In genomic region chr2:52676913-52677303, GRCm38 (mm10) we compare ENCODE assay signal across 9 mouse cellular contexts. TPM values are rescaled to one million over a fixed set of nuclear protein-coding genes. Genes with fewer than 3 reads are reported as not detected.
DNase-seq lines count a peak whose midpoint lies in the region; ATAC-seq and TF ChIP-seq lines count a peak whose summit lies in the region.
"Had no signal": no experiment of that assay in that cellular context is flagged by ENCODE, and none has a peak within 500 bp of the region (broad histone marks: within the 10 kb centered on the region; RNA-seq: fewer than 3 reads in every experiment).

No protein-coding gene starts in this region.

- 0 out of 2 replicates have a peak, but pooled peaks cover 4% of the 10 kb centered on the region for H3K27me3 ChIP-seq in stomach, embryonic 14.5 days (ENCODE audit: control insufficient read depth, insufficient read depth, low read length)
- H3K27me3 ChIP-seq in stomach, postnatal 0 days (ENCODE audit: control insufficient read depth, insufficient read depth, low read length): no peaks in the 10 kb centered on the region
- peaks cover 19% of the 10 kb centered on the region for H3K27me3 ChIP-seq in kidney, embryonic 15.5 days
- H3K27me3 ChIP-seq in neural tube, embryonic 15.5 days (replicated peaks): peaks cover 13% of the 10 kb centered on the region; the same call in 1 of the 2 replicates

- no peaks in the 10 kb centered on the region for H3K9me3 ChIP-seq in stomach, embryonic 14.5 days (ENCODE audit: control insufficient read depth, low read depth, low read length)
- H3K9me3 ChIP-seq in stomach, postnatal 0 days (ENCODE audit: control insufficient read depth, low read length): no peaks in the 10 kb centered on the region
- no peaks in the 10 kb centered on the region for H3K9me3 ChIP-seq in kidney, embryonic 15.5 days (replicated peaks)
- H3K9me3 ChIP-seq in neural tube, embryonic 15.5 days (replicated peaks): no peaks in the 10 kb centered on the region
- H3K9me3 ChIP-seq: liver, embryonic 15.5 days had no signal

- peak overlapping the region; percentile 98; the same call in 1 of the 2 replicates for H3K4me2 ChIP-seq in stomach, embryonic 14.5 days (replicated peaks; ENCODE audit: low read depth, low read length)
- no peak overlapping the region; the same call in 1 of the 2 replicates for H3K4me2 ChIP-seq in stomach, postnatal 0 days (replicated peaks; ENCODE audit: low read depth)
- peak overlapping the region; percentile 95 for H3K4me2 ChIP-seq in kidney, embryonic 15.5 days
- H3K4me2 ChIP-seq in neural tube, embryonic 15.5 days: peak overlapping the region; percentile 95

- H3K36me3 ChIP-seq in stomach, embryonic 14.5 days (ENCODE audit: control insufficient read depth, insufficient read depth, low read length): no peaks in the 10 kb centered on the region
- no peaks in the 10 kb centered on the region for H3K36me3 ChIP-seq in stomach, postnatal 0 days (ENCODE audit: control insufficient read depth, insufficient read depth, low read length)
- no peaks in the 10 kb centered on the region for H3K36me3 ChIP-seq in kidney, embryonic 15.5 days
- H3K36me3 ChIP-seq in neural tube, embryonic 15.5 days: no peaks in the 10 kb centered on the region
- H3K36me3 ChIP-seq: liver, embryonic 15.5 days had no signal

- peak overlapping the region; percentile 67; the same call in 1 of the 2 replicates for H3K4me3 ChIP-seq in stomach, embryonic 14.5 days (ENCODE audit: low read depth, low read length)
- no peak overlapping the region for H3K4me3 ChIP-seq in stomach, postnatal 0 days (ENCODE audit: low read depth, low read length)
- H3K4me3 ChIP-seq in kidney, embryonic 15.5 days (replicated peaks): peak overlapping the region; percentile 73
- H3K4me3 ChIP-seq in neural tube, embryonic 15.5 days (replicated peaks): peak overlapping the region; percentile 70

- 13% methylated on average over 6 of the region's 6 CpGs for WGBS in stomach, embryonic 14.5 days
- WGBS in stomach, postnatal 0 days: 15% methylated on average over 6 of the region's 6 CpGs
- 6% methylated on average over 6 of the region's 6 CpGs for WGBS in kidney, embryonic 15.5 days
- 5% methylated on average over 6 of the region's 6 CpGs for WGBS in neural tube, embryonic 15.5 days

- TF ChIP-seq CTCF in stomach, postnatal 0 days (IDR thresholded peaks at IDR 0.05; ENCODE audit: low read depth): no peak

- TF ChIP-seq EP300 in stomach, postnatal 0 days (optimal IDR thresholded peaks at IDR 0.05): no peak

- ATAC-seq in stomach, embryonic 14.5 days (ENCODE audit: insufficient number of reproducible peaks, insufficient read depth, low FRiP score, low read depth): no peak
- no peak for ATAC-seq in stomach, postnatal 0 days (ENCODE audit: low FRiP score, low TSS enrichment)
- peak; percentile 16 for ATAC-seq in kidney, embryonic 15.5 days (replicated peaks; ENCODE audit: low FRiP score)
- no peak for ATAC-seq in neural tube, embryonic 15.5 days (ENCODE audit: low FRiP score)
- no peak for ATAC-seq in megakaryocyte progenitor cell, adult 5-6 weeks (replicated peaks; ENCODE audit: poor library complexity)

- H3K27ac ChIP-seq in stomach, embryonic 14.5 days (ENCODE audit: low read length): no peak overlapping the region
- H3K27ac ChIP-seq in stomach, postnatal 0 days (replicated peaks): no peak overlapping the region
- peak overlapping the region; percentile 34; the same call in 1 of the 2 replicates for H3K27ac ChIP-seq in kidney, embryonic 15.5 days
- no peak overlapping the region for H3K27ac ChIP-seq in neural tube, embryonic 15.5 days (replicated peaks)
- H3K27ac ChIP-seq: liver, embryonic 15.5 days had no signal

- peak; percentile 11 to 30 for DNase-seq in adrenal gland, adult (ENCODE audit: inconsistent age in 2 of 2, low spot score in 1 of 2)
- no peak for DNase-seq in adrenal gland, adult 18-20 months (ENCODE audit: low spot score in 2 of 2)
- no peak for DNase-seq in stomach, postnatal 0 days (ENCODE audit: low spot score)
- DNase-seq in T-cell, adult 2 months (ENCODE audit: low spot score): no peak

- H3K9ac ChIP-seq in stomach, embryonic 14.5 days (replicated peaks; ENCODE audit: low read depth, low read length): no peak overlapping the region
- H3K9ac ChIP-seq in stomach, postnatal 0 days (ENCODE audit: low read length): no peak overlapping the region
- no peak overlapping the region for H3K9ac ChIP-seq in kidney, embryonic 15.5 days
- H3K9ac ChIP-seq in neural tube, embryonic 15.5 days (replicated peaks): 0 out of 2 replicates have a peak overlapping the region, but pooled peaks have one; percentile 69
- H3K9ac ChIP-seq: liver, embryonic 15.5 days had no signal

- 0 out of 2 replicates have a peak, but pooled peaks cover 3% of the 10 kb centered on the region for H3K4me1 ChIP-seq in stomach, embryonic 14.5 days (ENCODE audit: control insufficient read depth, insufficient read depth, low read length)
- no peaks in the 10 kb centered on the region for H3K4me1 ChIP-seq in stomach, postnatal 0 days (replicated peaks; ENCODE audit: control insufficient read depth, insufficient read depth)
- peaks cover 24% of the 10 kb centered on the region for H3K4me1 ChIP-seq in kidney, embryonic 15.5 days
- H3K4me1 ChIP-seq in neural tube, embryonic 15.5 days: peaks cover 16% of the 10 kb centered on the region

RNA-seq across cellular contexts. Expression of gene Cacnb4, which starts 0.3 kb away (rescaled TPM):
- under 1 TPM; 0.23 to 0.61 TPM for total RNA-seq in adrenal gland, adult 18-20 months (2021)
- 1.0 and 3.5 TPM in 2 replicates for polyA plus RNA-seq in stomach, embryonic 14.5 days (2014; fragmentation: Nextera tagmentation; extraction: Ambion mirVana)
- polyA plus RNA-seq in stomach, postnatal 0 days (2015; fragmentation: Nextera tagmentation; extraction: Ambion mirVana): 0.64 and 0.93 TPM in 2 replicates
- polyA plus RNA-seq in kidney, embryonic 15.5 days (2015; fragmentation: Nextera tagmentation; extraction: Ambion mirVana): 2.6 and 3.7 TPM in 2 replicates
- polyA plus RNA-seq in neural tube, embryonic 15.5 days (2015; fragmentation: Nextera tagmentation; extraction: Ambion mirVana): 13.1 and 14.7 TPM in 2 replicates
- not detected in 2 replicates for total RNA-seq in megakaryocyte progenitor cell, adult 5-6 weeks (2015)
- total RNA-seq in megakaryocyte progenitor cell, adult 5-6 weeks (2017): not detected in 2 replicates

Comparison
In these comparisons a context has a peak if more than half of its experiments do, and no peak if none do; other contexts are left out.
1. DNase-seq: peak in adrenal gland, adult (2 of 2); none in adrenal gland, adult 18-20 months (0 of 2), stomach, postnatal 0 days (single experiment) and T-cell, adult 2 months (single experiment).